Mouse (Mus musculus) liver, embryonic 14.5 days (tissue): Measurements from ENCODE around the gene Atp1a4. TPM values are rescaled to one million over a fixed set of nuclear protein-coding genes. Genes with fewer than 3 reads are reported as not detected.
A peak's percentile ranks its signal among the peaks of the same experiment; 100 is the strongest.

ENCODE experiments used
- ATAC-seq: fragments of 200-750 bp; cut with Nextera tagmentation; 2 replicates; pipeline ENCODE4 v1.8.0; 2017; ENCODE audit warnings: moderate number of reproducible peaks, mild to moderate bottlenecking, moderate library complexity; ENCODE audit not compliant: insufficient read depth
- DNase-seq, 3 experiments: peaks; one replicate each; pipeline ENCODE4 v3.0.0-alpha.2; 2012 to 2013; ENCODE audit warnings: low read depth in 3 of 3, low spot score in 3 of 3
- H3K27ac ChIP-seq: fragments of 300-500 bp; sonication (generic); 2 replicates; pipeline ENCODE4 v1.5.1; 2014; ENCODE audit warnings: moderate library complexity, mild to moderate bottlenecking, control low read depth, inconsistent platforms
- H3K27me3 ChIP-seq: fragments of 300-500 bp; sonication (generic); 2 replicates; pipeline ENCODE4 v1.6.1; 2014; ENCODE audit warnings: mild to moderate bottlenecking, low read length, moderate library complexity; ENCODE audit not compliant: control insufficient read depth, insufficient read depth
- H3K36me3 ChIP-seq: fragments of 300-500 bp; sonication (generic); replicated peaks from 2 replicates; pipeline ENCODE4 v1.6.1; 2014; ENCODE audit warnings: low read depth; ENCODE audit not compliant: control insufficient read depth, insufficient read depth
- H3K4me1 ChIP-seq, 2 experiments: fragments of 200-500 bp in 1 of 2; fragments of 300-500 bp in 1 of 2; sonication (generic) in 1 of 2; replicated peaks; 2 replicates each; pipeline ENCODE4 v1.6.1; 2012 to 2014; ENCODE audit warnings: antibody characterized with exemption in 1 of 2, inconsistent platforms in 1 of 2, low read length in 1 of 2; ENCODE audit not compliant: control insufficient read depth in 2 of 2, insufficient read depth in 2 of 2
- H3K4me2 ChIP-seq: fragments of 300-500 bp; sonication (generic); 2 replicates; pipeline ENCODE4 v1.6.1; 2014; ENCODE audit warnings: low read depth, mild to moderate bottlenecking, control low read depth, moderate library complexity
- H3K4me3 ChIP-seq, 2 experiments: fragments of 200-500 bp in 1 of 2; fragments of 300-500 bp in 1 of 2; sonication (generic) in 1 of 2; 2 replicates each; pipeline ENCODE4 v1.5.1; 2012 to 2014; ENCODE audit warnings: low read depth in 2 of 2, low read length in 2 of 2, mild to moderate bottlenecking in 2 of 2, control low read depth in 1 of 2, inconsistent platforms in 1 of 2, moderate library complexity in 1 of 2; ENCODE audit not compliant: insufficient read depth in 1 of 2
- H3K9ac ChIP-seq: fragments of 300-500 bp; sonication (generic); replicated peaks from 2 replicates; pipeline ENCODE4 v1.6.1; 2014; ENCODE audit warnings: mild to moderate bottlenecking, control low read depth, moderate library complexity
- H3K9me3 ChIP-seq: fragments of 300-500 bp; sonication (generic); 2 replicates; pipeline ENCODE4 v1.6.1; 2016; ENCODE audit warnings: low read length, mixed read lengths; ENCODE audit not compliant: control insufficient read depth
- CTCF ChIP-seq: IDR thresholded peaks from 2 replicates; pipeline ENCODE4 v1.5.1; 2016; ENCODE audit warnings: antibody characterized with exemption, low read depth, control low read depth
- EP300 ChIP-seq: IDR thresholded peaks from 2 replicates; pipeline ENCODE4 v1.6.1; 2016; ENCODE audit warnings: antibody characterized with exemption, low read depth
- WGBS: fragments of 180-500 bp; shearing (Covaris S2); extraction: QIAGEN DNeasy Blood & Tissue Kit; methylation state at CpG from one replicate; pipeline ENCODE4 v1.1.7; 2014; ENCODE audit not compliant: insufficient replicate concordance; 5-methylcytosine and 5-hydroxymethylcytosine counted together
- polyA plus RNA-seq, 2 experiments: library from polyadenylated mRNA; depleted of rRNA in 1 of 2; stranded (reverse) in 1 of 2; unstranded in 1 of 2; fragments of >200 nt; fragmentation: Nextera tagmentation in 1 of 2; extraction: Ambion mirVana in 1 of 2; gene quantifications; 2 replicates each; pipeline versions ENCODE4 v1.2.1 to v1.2.3; 2012 to 2014

The Atp1a4 gene
- polyA plus RNA-seq, 2 experiments = 0.01 TPM; not detected in 1

GRCm38 (mm10) chr1:172243547-172244205, 14.5 kb downstream of the Atp1a4 start:
- ATAC-seq = no peak
- Histone ChIP-seq H3K4me3 (no peak overlapping the region), H3K4me2 (no peak overlapping the region), H3K9me3 (no peaks in the 10 kb centered on the region), H3K9ac (no peak overlapping the region), H3K27me3 (peaks cover 15% of the 10 kb centered on the region), H3K36me3 (no peaks in the 10 kb centered on the region), H3K4me1 (no peaks in the 10 kb centered on the region; a peak in 2 of 4 replicates), H3K27ac (no peak overlapping the region)
- DNase-seq = no peak
- WGBS = 26% methylated on average over 16 of the region's 16 CpGs
- TF ChIP-seq CTCF = peak; percentile 24; the same call in 1 of the 2 replicates
- no peak for TF ChIP-seq EP300

GRCm38 (mm10) chr1:172242401-172242800, 15.8 kb downstream of the Atp1a4 start:
- 38% methylated on average over 2 of the region's 2 CpGs for WGBS
- no peak for TF ChIP-seq EP300
- no peak for TF ChIP-seq CTCF
- Histone ChIP-seq H3K9ac (no peak overlapping the region), H3K4me2 (no peak overlapping the region), H3K4me3 (no peak overlapping the region), H3K36me3 (no peaks in the 10 kb centered on the region), H3K27me3 (peaks cover 15% of the 10 kb centered on the region), H3K4me1 (no peaks in the 10 kb centered on the region; a peak in 2 of 4 replicates), H3K9me3 (no peaks in the 10 kb centered on the region), H3K27ac (no peak overlapping the region)
- ATAC-seq (no peak), DNase-seq (no peak)

GRCm38 (mm10) chr1:172240945-172241708, 17.1 kb downstream of the Atp1a4 start:
- ATAC-seq = no peak
- Histone ChIP-seq H3K4me1 (no peaks in the 10 kb centered on the region; a peak in 2 of 4 replicates), H3K4me2 (no peak overlapping the region), H3K9me3 (no peaks in the 10 kb centered on the region), H3K9ac (no peak overlapping the region), H3K36me3 (no peaks in the 10 kb centered on the region), H3K4me3 (no peak overlapping the region), H3K27ac (no peak overlapping the region), H3K27me3 (peaks cover 15% of the 10 kb centered on the region)
- no peak for DNase-seq
- TF ChIP-seq EP300 = no peak
- TF ChIP-seq CTCF = no peak
- WGBS = 24% methylated on average over 6 of the region's 6 CpGs

GRCm38 (mm10) chr1:172229215-172229614, 29.0 kb downstream of the Atp1a4 start:
- Histone ChIP-seq H3K9ac (no peak overlapping the region), H3K27me3 (no peaks in the 10 kb centered on the region), H3K27ac (no peak overlapping the region), H3K9me3 (no peaks in the 10 kb centered on the region), H3K4me1 (no peaks in the 10 kb centered on the region; a peak in 1 of 4 replicates), H3K4me2 (no peak overlapping the region), H3K4me3 (no peak overlapping the region), H3K36me3 (no peaks in the 10 kb centered on the region)
- TF ChIP-seq EP300 = no peak
- no peak for TF ChIP-seq CTCF
- 82% methylated on average over 1 of the region's 1 CpGs for WGBS
- ATAC-seq = no peak
- no peak for DNase-seq

- TF ChIP-seq EP300 (no peak), CTCF (no peak)
- 59% methylated on average over 2 of the region's 2 CpGs for WGBS
- Histone ChIP-seq H3K4me3 (no peak overlapping the region), H3K9ac (no peak overlapping the region), H3K9me3 (no peaks in the 10 kb centered on the region), H3K4me1 (no peaks in the 10 kb centered on the region; a peak in 1 of 4 replicates), H3K27me3 (no peaks in the 10 kb centered on the region), H3K27ac (no peak overlapping the region), H3K4me2 (no peak overlapping the region), H3K36me3 (no peaks in the 10 kb centered on the region)
- DNase-seq (no peak), ATAC-seq (no peak)
These were observed 30.0 kb downstream of the Atp1a4 start for GRCm38 (mm10) chr1:172228209-172228608.
